Mouse (Mus musculus): ENCODE data around the gene Retnla. TPM values are rescaled to one million over a fixed set of nuclear protein-coding genes. Genes with fewer than 3 reads are reported as not detected.
"Not testable (repeated sequence)": the region's sequence is repeated elsewhere in the genome, so short reads cannot be mapped to it uniquely, and the experiment has no call there.

Retnla gene
- polyA plus RNA-seq, 2 experiments = not detected

GRCm38 (mm10) chr16:48829060-48829459, 13.3 kb upstream of the Retnla start:
- DNase-seq (ENCODE audit: low spot score) (no peak), ATAC-seq (ENCODE audit: low FRiP score, low read depth) (no peak)
- no peaks in the 10 kb centered on the region for H3K27me3 ChIP-seq (ENCODE audit: control insufficient read depth, insufficient read depth, low read length)
- H3K27ac ChIP-seq (replicated peaks; ENCODE audit: low read depth, low read length) = no peak overlapping the region
- H3K4me3 ChIP-seq (replicated peaks; ENCODE audit: low read length) = no peak overlapping the region
- no peak for TF ChIP-seq POLR2A (IDR thresholded peaks at IDR 0.05; ENCODE audit: borderline replicate concordance, extremely low read depth, insufficient read depth, insufficient read length)
- no peak overlapping the region for H3K9ac ChIP-seq (ENCODE audit: low read depth, low read length, severe bottlenecking)
- 85% methylated on average over 4 of the region's 4 CpGs for WGBS
- H3K9me3 ChIP-seq (ENCODE audit: control insufficient read depth, low read length) = no peaks in the 10 kb centered on the region
- no peaks in the 10 kb centered on the region for H3K4me1 ChIP-seq (ENCODE audit: control insufficient read depth, insufficient read depth, low read length)
- no peaks in the 10 kb centered on the region for H3K36me3 ChIP-seq (ENCODE audit: control insufficient read depth, insufficient read depth, low read length)
- H3K4me2 ChIP-seq (replicated peaks; ENCODE audit: low read depth, low read length, severe bottlenecking) = no peak overlapping the region

GRCm38 (mm10) chr16:48832055-48832454, 10.3 kb upstream of the Retnla start:
- WGBS = 61% methylated on average over 7 of the region's 8 CpGs
- no peak for TF ChIP-seq POLR2A (IDR thresholded peaks at IDR 0.05; ENCODE audit: borderline replicate concordance, extremely low read depth, insufficient read depth, insufficient read length)
- H3K36me3 ChIP-seq (ENCODE audit: control insufficient read depth, insufficient read depth, low read length) = no peaks in the 10 kb centered on the region
- H3K9ac ChIP-seq (ENCODE audit: low read depth, low read length, severe bottlenecking) = no peak overlapping the region
- ATAC-seq (ENCODE audit: low FRiP score, low read depth) (no peak), DNase-seq (ENCODE audit: low spot score) (no peak)
- H3K27ac ChIP-seq (replicated peaks; ENCODE audit: low read depth, low read length) = no peak overlapping the region
- H3K4me1 ChIP-seq (ENCODE audit: control insufficient read depth, insufficient read depth, low read length) = no peaks in the 10 kb centered on the region
- H3K9me3 ChIP-seq (ENCODE audit: control insufficient read depth, low read length) = no peaks in the 10 kb centered on the region
- no peak overlapping the region for H3K4me2 ChIP-seq (replicated peaks; ENCODE audit: low read depth, low read length, severe bottlenecking)
- H3K27me3 ChIP-seq (ENCODE audit: control insufficient read depth, insufficient read depth, low read length) = no peaks in the 10 kb centered on the region
- no peak overlapping the region for H3K4me3 ChIP-seq (replicated peaks; ENCODE audit: low read length)

GRCm38 (mm10) chr16:48833626-48834025, 8.7 kb upstream of the Retnla start:
- H3K9me3 ChIP-seq (ENCODE audit: control insufficient read depth, low read length); H3K4me1 ChIP-seq (ENCODE audit: control insufficient read depth, insufficient read depth, low read length); H3K27ac ChIP-seq (replicated peaks; ENCODE audit: low read depth, low read length); DNase-seq (ENCODE audit: low spot score); H3K36me3 ChIP-seq (ENCODE audit: control insufficient read depth, insufficient read depth, low read length); H3K4me3 ChIP-seq (replicated peaks; ENCODE audit: low read length); H3K9ac ChIP-seq (ENCODE audit: low read depth, low read length, severe bottlenecking); H3K27me3 ChIP-seq (ENCODE audit: control insufficient read depth, insufficient read depth, low read length); ATAC-seq (ENCODE audit: low FRiP score, low read depth); H3K4me2 ChIP-seq (replicated peaks; ENCODE audit: low read depth, low read length, severe bottlenecking): not testable (repeated sequence)
- WGBS = 58% methylated on average over 1 of the region's 1 CpGs

- ATAC-seq (ENCODE audit: low FRiP score, low read depth) = no peak
- WGBS = 91% methylated on average over 4 of the region's 4 CpGs
- H3K9ac ChIP-seq (ENCODE audit: low read depth, low read length, severe bottlenecking) = no peak overlapping the region
Measured at GRCm38 (mm10) chr16:48843671-48844386, 1.5 kb downstream of the Retnla start.

GRCm38 (mm10) chr16:48865004-48865403, 22.7 kb downstream of the Retnla start:
- not testable (repeated sequence) for H3K4me1 ChIP-seq (ENCODE audit: control insufficient read depth, insufficient read depth, low read length); H3K36me3 ChIP-seq (ENCODE audit: control insufficient read depth, insufficient read depth, low read length); H3K27ac ChIP-seq (replicated peaks; ENCODE audit: low read depth, low read length); H3K27me3 ChIP-seq (ENCODE audit: control insufficient read depth, insufficient read depth, low read length); H3K4me3 ChIP-seq (replicated peaks; ENCODE audit: low read length); ATAC-seq (ENCODE audit: low FRiP score, low read depth); H3K4me2 ChIP-seq (replicated peaks; ENCODE audit: low read depth, low read length, severe bottlenecking); H3K9ac ChIP-seq (ENCODE audit: low read depth, low read length, severe bottlenecking); DNase-seq (ENCODE audit: low spot score); H3K9me3 ChIP-seq (ENCODE audit: control insufficient read depth, low read length)
- WGBS = 97% methylated on average over 1 of the region's 1 CpGs

More at GRCm38 (mm10) chr16:48843671-48844386, 1.5 kb downstream of the Retnla start:
- Histone ChIP-seq H3K4me3 (replicated peaks; ENCODE audit: low read length) (no peak overlapping the region), H3K4me1 (ENCODE audit: control insufficient read depth, insufficient read depth, low read length) (no peaks in the 10 kb centered on the region), H3K27ac (replicated peaks; ENCODE audit: low read depth, low read length) (no peak overlapping the region), H3K27me3 (ENCODE audit: control insufficient read depth, insufficient read depth, low read length) (no peaks in the 10 kb centered on the region), H3K36me3 (ENCODE audit: control insufficient read depth, insufficient read depth, low read length) (no peaks in the 10 kb centered on the region), H3K9me3 (ENCODE audit: control insufficient read depth, low read length) (no peaks in the 10 kb centered on the region), H3K4me2 (replicated peaks; ENCODE audit: low read depth, low read length, severe bottlenecking) (no peak overlapping the region)
- DNase-seq (ENCODE audit: low spot score) = no peak
- no peak for TF ChIP-seq POLR2A (IDR thresholded peaks at IDR 0.05; ENCODE audit: borderline replicate concordance, extremely low read depth, insufficient read depth, insufficient read length)

- Histone ChIP-seq H3K27me3 (ENCODE audit: control insufficient read depth, insufficient read depth, low read length) (no peaks in the 10 kb centered on the region), H3K9me3 (ENCODE audit: control insufficient read depth, low read length) (no peaks in the 10 kb centered on the region), H3K36me3 (ENCODE audit: control insufficient read depth, insufficient read depth, low read length) (no peaks in the 10 kb centered on the region), H3K4me1 (ENCODE audit: control insufficient read depth, insufficient read depth, low read length) (no peaks in the 10 kb centered on the region), H3K4me2 (replicated peaks; ENCODE audit: low read depth, low read length, severe bottlenecking) (no peak overlapping the region), H3K4me3 (replicated peaks; ENCODE audit: low read length) (no peak overlapping the region), H3K27ac (replicated peaks; ENCODE audit: low read depth, low read length) (no peak overlapping the region), H3K9ac (ENCODE audit: low read depth, low read length, severe bottlenecking) (no peak overlapping the region)
- 47% methylated on average over 2 of the region's 2 CpGs for WGBS
- TF ChIP-seq POLR2A (IDR thresholded peaks at IDR 0.05; ENCODE audit: borderline replicate concordance, extremely low read depth, insufficient read depth, insufficient read length) = no peak
- DNase-seq (ENCODE audit: low spot score) (no peak), ATAC-seq (ENCODE audit: low FRiP score, low read depth) (no peak)
Measured at GRCm38 (mm10) chr16:48867690-48868089, 25.3 kb downstream of the Retnla start.
